Mouse (Mus musculus) gonadal fat pad, adult 2 months (tissue): ENCODE measurements around the gene Mrpl14. TPM values are rescaled to one million over a fixed set of nuclear protein-coding genes. Genes with fewer than 3 reads are reported as not detected.

Experiments
- polyA plus RNA-seq: library from polyadenylated mRNA; depleted of rRNA; stranded (reverse); fragments of >200 nt; gene quantifications from 2 replicates; pipeline ENCODE4 v1.2.3, GENCODE M21; 2012; rRNA removed

Gene Mrpl14
- polyA plus RNA-seq, 1 experiment = 123 TPM

Other genes starting within 250 kb of the Mrpl14 start
- gene Spats1, start 210.9 kb upstream of the Mrpl14 start, polyA plus RNA-seq = 0.19 and 0.35 TPM in 2 replicates
- gene Aars2, start 179.5 kb upstream of the Mrpl14 start, polyA plus RNA-seq = 9.7 and 9.8 TPM in 2 replicates
- gene Tcte1, start 162.9 kb upstream of the Mrpl14 start, polyA plus RNA-seq = 1.8 and 4.0 TPM in 2 replicates
- 1.0 and 1.6 TPM in 2 replicates for gene Tmem151b, start 136.6 kb upstream of the Mrpl14 start, polyA plus RNA-seq
- 5.0 and 6.1 TPM in 2 replicates for gene Nfkbie, start 130.6 kb upstream of the Mrpl14 start, polyA plus RNA-seq
- gene Slc35b2, start 122.4 kb upstream of the Mrpl14 start, polyA plus RNA-seq = 105 and 110 TPM in 2 replicates
- 514 and 597 TPM in 2 replicates for gene Hsp90ab1, start 113.1 kb upstream of the Mrpl14 start, polyA plus RNA-seq
- 99.1 and 102 TPM in 2 replicates for gene Slc29a1, start 86.7 kb upstream of the Mrpl14 start, polyA plus RNA-seq
- gene Mymx, start 84.2 kb upstream of the Mrpl14 start, polyA plus RNA-seq = not detected in 2 replicates
- 0.15 and 0.36 TPM in 2 replicates for gene Capn11, start 27.0 kb upstream of the Mrpl14 start, polyA plus RNA-seq
- 64.0 and 70.2 TPM in 2 replicates for gene Tmem63b, start 583 bp downstream of the Mrpl14 start, polyA plus RNA-seq
- gene 1600014C23Rik, start 47.5 kb downstream of the Mrpl14 start, polyA plus RNA-seq = 0.98 and 1.2 TPM in 2 replicates